Mouse (Mus musculus): ENCODE data around the gene AC124502.3. TPM values are rescaled to one million over a fixed set of nuclear protein-coding genes. Genes with fewer than 3 reads are reported as not detected.

Gene AC124502.3
- polyA plus RNA-seq, 1 experiment: 1.6 TPM

DNA sequence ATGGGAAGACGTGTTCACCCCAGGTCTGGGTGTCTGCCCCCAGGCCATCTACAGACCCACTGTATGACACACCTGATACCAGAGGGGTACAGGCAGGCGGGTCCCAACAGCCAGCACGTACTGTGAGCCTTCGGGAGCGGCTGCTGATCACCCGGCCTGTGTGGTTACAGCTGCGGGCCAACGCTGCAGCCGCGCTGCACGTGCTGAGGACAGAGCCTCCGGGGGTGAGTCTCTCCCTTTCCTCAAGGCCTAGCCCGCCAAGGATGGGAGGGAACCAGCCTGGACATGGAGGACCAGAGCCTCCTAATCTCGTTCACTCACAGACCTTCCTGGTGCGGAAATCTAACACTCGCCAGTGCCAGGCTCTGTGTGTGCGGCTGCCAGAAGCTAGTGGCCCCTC lies 12.3 kb downstream of the AC124502.3 start:
- Histone ChIP-seq H3K79me2 (ENCODE audit: control insufficient read depth, insufficient read depth) (peaks cover 35% of the 10 kb centered on the region), H3K27me3 (ENCODE audit: control insufficient read depth, insufficient read depth, insufficient read length) (no peaks in the 10 kb centered on the region), H3ac (ENCODE audit: control insufficient read depth, insufficient read length) (peak overlapping the region; percentile 74), H3K4me3 (peak overlapping the region; percentile 95), H3K36me3 (ENCODE audit: control insufficient read depth, insufficient read depth) (peaks cover 27% of the 10 kb centered on the region), H3K4me2 (ENCODE audit: low read depth) (peak overlapping the region; percentile 78)
- TF ChIP-seq E2F4 (IDR thresholded peaks at IDR 0.05; ENCODE audit: insufficient read depth) (no peak), MAX (IDR thresholded peaks at IDR 0.05; ENCODE audit: low read depth) (no peak), TCF12 (IDR thresholded peaks at IDR 0.05; ENCODE audit: insufficient read depth, poor library complexity, severe bottlenecking) (no peak), USF1 (IDR thresholded peaks at IDR 0.05; ENCODE audit: low read depth) (no peak), TCF3 (IDR thresholded peaks at IDR 0.05; ENCODE audit: insufficient read length, low read depth) (peak; percentile 9), SRF (IDR thresholded peaks at IDR 0.05; ENCODE audit: control insufficient read depth, insufficient read length, low read depth) (no peak), POLR2A (IDR thresholded peaks at IDR 0.05; ENCODE audit: insufficient read length, low read depth) (no peak), REST (IDR thresholded peaks at IDR 0.05; ENCODE audit: insufficient read depth, insufficient read length) (no peak), MYOD1 (IDR thresholded peaks at IDR 0.05; ENCODE audit: control insufficient read depth in 1 of 3, insufficient read length in 2 of 3, low read depth in 2 of 3) (peak in 2 of 3 experiments; percentile 35 to 52), POLR2AphosphoS2 (IDR thresholded peaks at IDR 0.05; ENCODE audit: insufficient read length, low read depth) (no peak), CEBPB (IDR thresholded peaks at IDR 0.05; ENCODE audit: insufficient read depth, poor library complexity, severe bottlenecking) (no peak), MYOG (IDR thresholded peaks at IDR 0.05; ENCODE audit: control insufficient read depth in 1 of 3, insufficient read depth in 1 of 3, insufficient read length in 2 of 3, low read depth in 2 of 3) (peak in 2 of 3 experiments; percentile 53 to 65)

DNA sequence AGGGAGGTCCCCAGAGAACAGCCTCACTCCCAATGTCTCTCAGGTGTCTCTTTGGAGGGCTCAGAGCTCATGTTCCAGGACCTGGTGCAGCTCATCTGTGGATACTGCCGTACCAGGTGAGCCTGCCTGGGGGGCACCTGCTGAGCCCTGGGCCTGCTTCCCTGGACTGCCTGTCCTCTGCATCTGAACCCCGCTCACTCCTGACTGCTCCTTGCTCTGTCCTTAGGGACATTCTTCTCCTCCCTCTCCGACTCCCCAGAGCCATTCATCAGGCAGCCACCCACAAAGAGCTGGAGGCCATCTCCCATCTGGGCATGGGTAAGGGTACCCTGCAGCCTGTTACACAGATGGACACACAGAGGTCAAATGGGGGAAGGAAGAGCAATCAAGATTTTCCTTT lies 12.8 kb downstream of the AC124502.3 start:
- Histone ChIP-seq H3K79me2 (ENCODE audit: control insufficient read depth, insufficient read depth) (peaks cover 35% of the 10 kb centered on the region), H3K4me2 (ENCODE audit: low read depth) (peak overlapping the region; percentile 78), H3K27me3 (ENCODE audit: control insufficient read depth, insufficient read depth, insufficient read length) (no peaks in the 10 kb centered on the region), H3ac (ENCODE audit: control insufficient read depth, insufficient read length) (peak overlapping the region; percentile 74), H3K4me3 (peak overlapping the region; percentile 95), H3K36me3 (ENCODE audit: control insufficient read depth, insufficient read depth) (peaks cover 30% of the 10 kb centered on the region)
- no peak for TF ChIP-seq TCF12 (IDR thresholded peaks at IDR 0.05; ENCODE audit: insufficient read depth, poor library complexity, severe bottlenecking)
- peak in 1 of 3 experiments; percentile 10 for TF ChIP-seq MYOD1 (IDR thresholded peaks at IDR 0.05; ENCODE audit: control insufficient read depth in 1 of 3, insufficient read length in 2 of 3, low read depth in 2 of 3)
- no peak for TF ChIP-seq REST (IDR thresholded peaks at IDR 0.05; ENCODE audit: insufficient read depth, insufficient read length)
- peak; percentile 23 for TF ChIP-seq POLR2AphosphoS2 (IDR thresholded peaks at IDR 0.05; ENCODE audit: insufficient read length, low read depth)

DNA sequence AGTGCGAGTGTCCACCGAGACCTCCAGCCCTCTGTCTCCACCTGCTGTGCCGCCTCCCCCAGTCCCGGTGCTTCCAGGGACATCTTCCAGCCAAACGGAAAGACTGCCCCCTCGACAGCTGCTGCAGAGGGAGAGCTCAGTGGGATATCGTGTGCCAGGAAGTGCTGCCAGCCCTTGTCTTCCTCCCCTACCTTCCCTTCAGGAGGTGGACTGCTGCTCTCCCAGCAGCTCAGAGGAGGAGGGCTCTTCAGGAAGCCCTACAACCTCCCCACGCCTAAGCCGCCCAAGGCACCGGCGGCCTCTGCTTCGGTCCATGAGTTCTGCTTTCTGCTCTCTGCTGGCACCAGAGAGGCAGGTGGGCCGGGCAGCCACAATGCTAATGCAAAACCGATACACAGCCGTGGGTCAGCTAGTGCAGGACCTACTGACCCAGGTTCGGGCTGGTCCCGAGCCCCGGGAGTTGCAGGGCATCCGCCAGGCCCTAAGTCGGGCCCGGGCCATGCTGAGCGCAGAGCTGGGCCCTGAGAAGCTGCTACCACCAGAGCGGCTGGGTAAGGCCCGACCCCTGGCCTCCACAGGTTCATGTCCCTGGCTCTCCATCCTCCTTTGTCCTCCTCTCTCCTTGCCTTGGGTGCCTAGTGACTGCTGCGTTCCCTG lies 13.6 kb downstream of the AC124502.3 start:
- Histone ChIP-seq H3K36me3 (ENCODE audit: control insufficient read depth, insufficient read depth) (peaks cover 32% of the 10 kb centered on the region), H3K79me2 (ENCODE audit: control insufficient read depth, insufficient read depth) (peaks cover 35% of the 10 kb centered on the region), H3ac (ENCODE audit: control insufficient read depth, insufficient read length) (peak overlapping the region; percentile 74), H3K4me2 (ENCODE audit: low read depth) (peak overlapping the region; percentile 78), H3K27me3 (ENCODE audit: control insufficient read depth, insufficient read depth, insufficient read length) (no peaks in the 10 kb centered on the region), H3K4me3 (peak overlapping the region; percentile 95)
- TF ChIP-seq POLR2AphosphoS2 (IDR thresholded peaks at IDR 0.05; ENCODE audit: insufficient read length, low read depth) (peak; percentile 75), MYOD1 (IDR thresholded peaks at IDR 0.05; ENCODE audit: control insufficient read depth in 1 of 3, insufficient read length in 2 of 3, low read depth in 2 of 3) (peak in 2 of 3 experiments; percentile 92 to 94), MYOG (IDR thresholded peaks at IDR 0.05; ENCODE audit: control insufficient read depth in 1 of 3, insufficient read depth in 1 of 3, insufficient read length in 2 of 3, low read depth in 2 of 3) (peak; percentile 60 to 97 (median 90)), SRF (IDR thresholded peaks at IDR 0.05; ENCODE audit: control insufficient read depth, insufficient read length, low read depth) (no peak), MAX (IDR thresholded peaks at IDR 0.05; ENCODE audit: low read depth) (no peak), TCF12 (IDR thresholded peaks at IDR 0.05; ENCODE audit: insufficient read depth, poor library complexity, severe bottlenecking) (peak; percentile 20), POLR2A (IDR thresholded peaks at IDR 0.05; ENCODE audit: insufficient read length, low read depth) (peak; percentile 42)

DNA sequence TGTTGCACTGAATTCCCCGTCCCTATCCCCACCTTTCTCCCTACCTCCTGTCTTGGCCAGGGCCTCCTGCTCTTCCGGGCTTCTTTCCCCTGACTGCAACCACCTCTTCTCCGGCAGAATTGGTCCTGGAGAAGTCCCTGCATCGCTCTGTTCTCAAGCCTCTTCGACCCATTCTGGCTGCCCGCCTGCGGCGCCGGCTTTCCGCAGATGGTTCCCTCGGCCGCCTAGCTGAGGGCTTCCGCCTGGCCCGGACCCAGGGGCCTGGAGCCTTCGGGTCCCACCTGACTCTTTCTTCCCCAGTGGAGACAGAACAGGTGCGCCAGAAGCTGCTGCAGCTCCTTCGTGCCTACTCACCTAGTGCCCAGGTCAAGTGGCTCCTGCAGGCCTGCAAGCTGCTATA lies 14.2 kb downstream of the AC124502.3 start:
- no peaks in the 10 kb centered on the region for H3K27me3 ChIP-seq (ENCODE audit: control insufficient read depth, insufficient read depth, insufficient read length)
- H3K4me3 ChIP-seq: peak overlapping the region; percentile 95
- H3ac ChIP-seq (ENCODE audit: control insufficient read depth, insufficient read length): peak overlapping the region; percentile 74
- peaks cover 32% of the 10 kb centered on the region for H3K36me3 ChIP-seq (ENCODE audit: control insufficient read depth, insufficient read depth)
- peaks cover 35% of the 10 kb centered on the region for H3K79me2 ChIP-seq (ENCODE audit: control insufficient read depth, insufficient read depth)
- H3K4me2 ChIP-seq (ENCODE audit: low read depth): peak overlapping the region; percentile 78
- no peak for TF ChIP-seq USF1 (IDR thresholded peaks at IDR 0.05; ENCODE audit: low read depth)
- TF ChIP-seq MYOG (IDR thresholded peaks at IDR 0.05; ENCODE audit: control insufficient read depth in 1 of 3, insufficient read depth in 1 of 3, insufficient read length in 2 of 3, low read depth in 2 of 3): no peak
- TF ChIP-seq POLR2A (IDR thresholded peaks at IDR 0.05; ENCODE audit: insufficient read length, low read depth): no peak
- no peak for TF ChIP-seq E2F4 (IDR thresholded peaks at IDR 0.05; ENCODE audit: insufficient read depth)
- TF ChIP-seq TCF3 (IDR thresholded peaks at IDR 0.05; ENCODE audit: insufficient read length, low read depth): no peak
- TF ChIP-seq REST (IDR thresholded peaks at IDR 0.05; ENCODE audit: insufficient read depth, insufficient read length): no peak
- TF ChIP-seq MYOD1 (IDR thresholded peaks at IDR 0.05; ENCODE audit: control insufficient read depth in 1 of 3, insufficient read length in 2 of 3, low read depth in 2 of 3): no peak
- TF ChIP-seq POLR2AphosphoS2 (IDR thresholded peaks at IDR 0.05; ENCODE audit: insufficient read length, low read depth): no peak
- no peak for TF ChIP-seq MAX (IDR thresholded peaks at IDR 0.05; ENCODE audit: low read depth)
- TF ChIP-seq CEBPB (IDR thresholded peaks at IDR 0.05; ENCODE audit: insufficient read depth, poor library complexity, severe bottlenecking): no peak
- TF ChIP-seq TCF12 (IDR thresholded peaks at IDR 0.05; ENCODE audit: insufficient read depth, poor library complexity, severe bottlenecking): no peak

DNA sequence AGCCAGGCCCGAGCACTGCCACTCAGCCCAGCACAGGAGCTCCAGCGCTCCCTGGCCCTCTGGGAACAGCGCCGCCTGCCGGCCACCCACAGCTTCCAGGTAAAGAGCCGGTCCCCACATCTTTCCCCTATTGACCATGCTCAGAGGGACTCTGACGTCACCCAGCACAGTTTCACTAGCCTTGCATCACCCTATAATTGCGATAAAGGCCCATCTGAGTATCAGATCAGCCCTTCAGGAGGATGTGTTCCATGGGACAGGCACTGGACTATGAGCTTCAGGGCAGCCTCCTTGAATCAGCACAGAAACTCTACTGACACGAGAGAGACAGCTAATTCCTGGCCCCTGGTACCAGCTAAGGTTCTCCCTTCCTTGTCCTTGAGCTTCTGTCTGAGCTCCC lies 15.2 kb downstream of the AC124502.3 start:
- peak; percentile 79 for TF ChIP-seq POLR2AphosphoS2 (IDR thresholded peaks at IDR 0.05; ENCODE audit: insufficient read length, low read depth)
- TF ChIP-seq CEBPB (IDR thresholded peaks at IDR 0.05; ENCODE audit: insufficient read depth, poor library complexity, severe bottlenecking): peak; percentile 99
- no peak for TF ChIP-seq TCF3 (IDR thresholded peaks at IDR 0.05; ENCODE audit: insufficient read length, low read depth)
- no peak for TF ChIP-seq MAX (IDR thresholded peaks at IDR 0.05; ENCODE audit: low read depth)
- TF ChIP-seq POLR2A (IDR thresholded peaks at IDR 0.05; ENCODE audit: insufficient read length, low read depth): peak; percentile 71
- no peak for TF ChIP-seq MYOD1 (IDR thresholded peaks at IDR 0.05; ENCODE audit: control insufficient read depth in 1 of 3, insufficient read length in 2 of 3, low read depth in 2 of 3)
- H3K79me2 ChIP-seq (ENCODE audit: control insufficient read depth, insufficient read depth): peaks cover 35% of the 10 kb centered on the region
- peak overlapping the region; percentile 95 for H3K4me3 ChIP-seq
- no peaks in the 10 kb centered on the region for H3K27me3 ChIP-seq (ENCODE audit: control insufficient read depth, insufficient read depth, insufficient read length)
- H3K36me3 ChIP-seq (ENCODE audit: control insufficient read depth, insufficient read depth): peaks cover 32% of the 10 kb centered on the region
- peak overlapping the region; percentile 78 for H3K4me2 ChIP-seq (ENCODE audit: low read depth)
- no peak overlapping the region for H3ac ChIP-seq (ENCODE audit: control insufficient read depth, insufficient read length)
